In genomic region chr14:103816637-103817308, GRCm38 (mm10) we compare ENCODE assay signal across 8 mouse cellular contexts. TPM values are rescaled to one million over a fixed set of nuclear protein-coding genes. Genes with fewer than 3 reads are reported as not detected.
DNase-seq lines count a peak whose midpoint lies in the region; ATAC-seq lines count a peak whose summit lies in the region.

No protein-coding gene starts in this region.

- H3K27me3 ChIP-seq in kidney, embryonic 14.5 days (ENCODE audit: control insufficient read depth, insufficient read depth, low read length): no peaks in the 10 kb centered on the region
- H3K27me3 ChIP-seq in heart, embryonic 16.5 days (ENCODE audit: control insufficient read depth, insufficient read depth, low read length): no peaks in the 10 kb centered on the region
- H3K27me3 ChIP-seq in forebrain, embryonic 11.5 days (ENCODE audit: control insufficient read depth, insufficient read depth, low read length): no peaks in the 10 kb centered on the region
- no peaks in the 10 kb centered on the region for H3K27me3 ChIP-seq in hindbrain, embryonic 13.5 days
- no peaks in the 10 kb centered on the region for H3K27me3 ChIP-seq in forebrain, embryonic 16.5 days (replicated peaks; ENCODE audit: control insufficient read depth, insufficient read depth, low read length)

- peak; percentile 69 for DNase-seq in kidney, adult 11 months
- DNase-seq in kidney, postnatal 14 days: peak; percentile 77
- peak; percentile 1 for DNase-seq in naive thymus-derived CD4-positive, alpha-beta T cell, adult 2 months (ENCODE audit: low read depth)
- DNase-seq in forebrain, embryonic 11.5 days (ENCODE audit: low spot score): no peak

- H3K4me3 ChIP-seq in kidney, embryonic 14.5 days (ENCODE audit: low read length): no peak overlapping the region
- no peak overlapping the region; the same call in 1 of the 2 replicates for H3K4me3 ChIP-seq in heart, embryonic 16.5 days (ENCODE audit: low read length)
- no peak overlapping the region for H3K4me3 ChIP-seq in forebrain, embryonic 11.5 days (ENCODE audit: low read depth, low read length)
- H3K4me3 ChIP-seq in hindbrain, embryonic 13.5 days: no peak overlapping the region
- no peak overlapping the region for H3K4me3 ChIP-seq in forebrain, embryonic 16.5 days (replicated peaks; ENCODE audit: low read length)

- no peak overlapping the region; the same call in 1 of the 2 replicates for H3K4me2 ChIP-seq in kidney, embryonic 14.5 days (replicated peaks; ENCODE audit: low read depth, low read length)
- peak overlapping the region; percentile 34 for H3K4me2 ChIP-seq in heart, embryonic 16.5 days (ENCODE audit: low read depth, low read length)
- H3K4me2 ChIP-seq in forebrain, embryonic 11.5 days (ENCODE audit: low read depth, low read length, severe bottlenecking): no peak overlapping the region
- H3K4me2 ChIP-seq in hindbrain, embryonic 13.5 days: no peak overlapping the region
- H3K4me2 ChIP-seq in forebrain, embryonic 16.5 days (ENCODE audit: low read length): no peak overlapping the region

- 73% methylated on average over 25 of the region's 25 CpGs for WGBS in kidney, embryonic 14.5 days
- WGBS in heart, embryonic 16.5 days: 48% methylated on average over 25 of the region's 25 CpGs
- WGBS in forebrain, embryonic 11.5 days: 88% methylated on average over 25 of the region's 25 CpGs
- WGBS in hindbrain, embryonic 13.5 days: 90% methylated on average over 25 of the region's 25 CpGs
- 85% methylated on average over 25 of the region's 25 CpGs for WGBS in forebrain, embryonic 16.5 days

- H3K4me1 ChIP-seq in kidney, embryonic 14.5 days (ENCODE audit: control insufficient read depth, insufficient read depth, low read length): no peaks in the 10 kb centered on the region
- peaks cover 2% of the 10 kb centered on the region; the same call in 1 of the 2 replicates for H3K4me1 ChIP-seq in heart, embryonic 16.5 days (ENCODE audit: control insufficient read depth, insufficient read depth, low read length)
- no peaks in the 10 kb centered on the region for H3K4me1 ChIP-seq in forebrain, embryonic 11.5 days (replicated peaks; ENCODE audit: control insufficient read depth, insufficient read depth, low read length)
- no peaks in the 10 kb centered on the region for H3K4me1 ChIP-seq in hindbrain, embryonic 13.5 days (replicated peaks)
- H3K4me1 ChIP-seq in forebrain, embryonic 16.5 days (replicated peaks; ENCODE audit: control insufficient read depth, insufficient read depth, low read length): no peaks in the 10 kb centered on the region

- H3K36me3 ChIP-seq in kidney, embryonic 14.5 days (ENCODE audit: control insufficient read depth, insufficient read depth, low read length): no peaks in the 10 kb centered on the region
- H3K36me3 ChIP-seq in heart, embryonic 16.5 days (ENCODE audit: control insufficient read depth, insufficient read depth): no peaks in the 10 kb centered on the region
- no peaks in the 10 kb centered on the region for H3K36me3 ChIP-seq in forebrain, embryonic 11.5 days (ENCODE audit: control insufficient read depth, insufficient read depth, low read length)
- H3K36me3 ChIP-seq in hindbrain, embryonic 13.5 days: no peaks in the 10 kb centered on the region
- no peaks in the 10 kb centered on the region for H3K36me3 ChIP-seq in forebrain, embryonic 16.5 days (ENCODE audit: control insufficient read depth, insufficient read depth)

- no peak overlapping the region for H3K9ac ChIP-seq in kidney, embryonic 14.5 days (ENCODE audit: low read depth, low read length)
- no peak overlapping the region for H3K9ac ChIP-seq in heart, embryonic 16.5 days (ENCODE audit: low read length)
- no peak overlapping the region for H3K9ac ChIP-seq in forebrain, embryonic 11.5 days (ENCODE audit: low read length)
- H3K9ac ChIP-seq in hindbrain, embryonic 13.5 days: no peak overlapping the region
- H3K9ac ChIP-seq in forebrain, embryonic 16.5 days (replicated peaks; ENCODE audit: low read depth, low read length): no peak overlapping the region

- no peak overlapping the region for H3K27ac ChIP-seq in kidney, embryonic 14.5 days (ENCODE audit: low read depth, low read length)
- peak overlapping the region; percentile 55 for H3K27ac ChIP-seq in heart, embryonic 16.5 days (ENCODE audit: low read length)
- H3K27ac ChIP-seq in forebrain, embryonic 11.5 days (ENCODE audit: low read depth, low read length): no peak overlapping the region
- no peak overlapping the region for H3K27ac ChIP-seq in hindbrain, embryonic 13.5 days
- H3K27ac ChIP-seq in forebrain, embryonic 16.5 days (ENCODE audit: low read length): no peak overlapping the region

- ATAC-seq in kidney, embryonic 14.5 days (ENCODE audit: low FRiP score, low TSS enrichment): no peak
- ATAC-seq in heart, embryonic 16.5 days (replicated peaks; ENCODE audit: extremely low read depth, insufficient read depth, low FRiP score): peak; percentile 66
- no peak for ATAC-seq in forebrain, embryonic 11.5 days (replicated peaks; ENCODE audit: low FRiP score)
- ATAC-seq in hindbrain, embryonic 13.5 days (ENCODE audit: low FRiP score): no peak
- no peak for ATAC-seq in forebrain, embryonic 16.5 days

- no peaks in the 10 kb centered on the region for H3K9me3 ChIP-seq in kidney, embryonic 14.5 days (ENCODE audit: control insufficient read depth, low read length)
- H3K9me3 ChIP-seq in heart, embryonic 16.5 days (replicated peaks; ENCODE audit: control insufficient read depth, low read length): no peaks in the 10 kb centered on the region
- H3K9me3 ChIP-seq in forebrain, embryonic 11.5 days (ENCODE audit: control insufficient read depth, low read length): no peaks in the 10 kb centered on the region
- no peaks in the 10 kb centered on the region for H3K9me3 ChIP-seq in hindbrain, embryonic 13.5 days
- H3K9me3 ChIP-seq in forebrain, embryonic 16.5 days (ENCODE audit: control insufficient read depth, low read length): no peaks in the 10 kb centered on the region

RNA-seq across cellular contexts. Expression of gene Ednrb, which starts 27.4 kb away (rescaled TPM):
- polyA plus RNA-seq in kidney, embryonic 14.5 days (2014; fragmentation: Nextera tagmentation; extraction: Ambion mirVana): 25.7 and 37.5 TPM in 2 replicates
- 68.5 and 72.2 TPM in 2 replicates for polyA plus RNA-seq in heart, embryonic 16.5 days (2015; fragmentation: Nextera tagmentation; extraction: Ambion mirVana)
- polyA plus RNA-seq in forebrain, embryonic 11.5 days (2014; fragmentation: Nextera tagmentation; extraction: Ambion mirVana): 56.1 and 58.3 TPM in 2 replicates
- polyA plus RNA-seq in hindbrain, embryonic 13.5 days (2015; fragmentation: Nextera tagmentation; extraction: Ambion mirVana): 134 and 147 TPM in 2 replicates
- polyA plus RNA-seq in forebrain, embryonic 16.5 days (2015; fragmentation: Nextera tagmentation; extraction: Ambion mirVana): 46.1 and 61.4 TPM in 2 replicates
